Mouse (Mus musculus) CH12.LX (cell line): ENCODE data around the gene Pah. TPM values are rescaled to one million over a fixed set of nuclear protein-coding genes. Genes with fewer than 3 reads are reported as not detected.

Experiments
- DNase-seq: peaks from one replicate; pipeline ENCODE4 v3.0.0-alpha.2; 2013; ENCODE audit errors: extremely low read depth
- H3K27ac ChIP-seq: 2 replicates; pipeline ENCODE4 v1.5.1; 2012; ENCODE audit warnings: low read depth, mild to moderate bottlenecking, control low read depth, moderate library complexity; ENCODE audit not compliant: insufficient read depth
- H3K27me3 ChIP-seq: replicated peaks from 2 replicates; pipeline ENCODE3; 2012; ENCODE audit warnings: inconsistent platforms
- H3K36me3 ChIP-seq, 2 experiments: replicated peaks in 1 of 2; 2 replicates each; pipeline versions ENCODE3 to v1.6.1; 2012; ENCODE audit warnings: inconsistent platforms in 1 of 2, low read length in 1 of 2, mild to moderate bottlenecking in 1 of 2, mixed read lengths in 1 of 2, moderate library complexity in 1 of 2; ENCODE audit not compliant: control insufficient read depth in 1 of 2, insufficient read depth in 1 of 2
- H3K4me1 ChIP-seq, 2 experiments: 2 replicates each; pipeline ENCODE4 v1.6.1; 2012; ENCODE audit warnings: inconsistent platforms in 1 of 2, moderate library complexity in 1 of 2; ENCODE audit not compliant: insufficient read depth in 2 of 2, control insufficient read depth in 1 of 2
- H3K4me2 ChIP-seq: 2 replicates; pipeline ENCODE4 v1.6.1; 2012; ENCODE audit warnings: low read depth, mild to moderate bottlenecking, control low read depth; ENCODE audit not compliant: poor library complexity, insufficient read depth, severe bottlenecking
- H3K4me3 ChIP-seq, 3 experiments: fragments of 150-350 bp in 1 of 3; sonication (generic) in 1 of 3; replicated peaks in 1 of 3; 2 replicates each; pipeline versions ENCODE3 to v1.5.1; 2011 to 2012; ENCODE audit warnings: low read depth in 2 of 3, low read length in 2 of 3, mild to moderate bottlenecking in 2 of 3, moderate library complexity in 2 of 3, control low read depth in 1 of 3, improper control_type of control experiment in 1 of 3, inconsistent platforms in 1 of 3, mixed read lengths in 1 of 3; ENCODE audit not compliant: poor library complexity in 1 of 3
- H3K79me2 ChIP-seq: replicated peaks from 2 replicates; pipeline ENCODE4 v1.6.1; 2012; ENCODE audit warnings: mild to moderate bottlenecking, moderate library complexity; ENCODE audit not compliant: control insufficient read depth, poor library complexity, insufficient read depth, severe bottlenecking; ENCODE audit errors: extremely low read depth
- H3K9ac ChIP-seq: 2 replicates; pipeline ENCODE4 v1.6.1; 2012; ENCODE audit warnings: low read depth, mild to moderate bottlenecking, control low read depth, moderate library complexity; ENCODE audit not compliant: insufficient read depth
- H3K9me3 ChIP-seq: replicated peaks from 2 replicates; pipeline ENCODE3; 2012; ENCODE audit warnings: low read length, inconsistent platforms, mixed read lengths
- CHD1 ChIP-seq: IDR thresholded peaks from 2 replicates; pipeline ENCODE4 v1.6.1; 2012; ENCODE audit warnings: low read depth, low read length, improper control_type of control experiment, inconsistent platforms
- CHD2 ChIP-seq: IDR thresholded peaks from 2 replicates; pipeline ENCODE4 v1.6.1; 2011; ENCODE audit warnings: low read length, improper control_type of control experiment
- CTCF ChIP-seq, 2 experiments: IDR thresholded peaks in 1 of 2; conservative IDR thresholded peaks in 1 of 2; 2 replicates each; pipeline ENCODE4 v1.5.1; 2011 to 2012; ENCODE audit warnings: low read depth in 2 of 2, low read length in 2 of 2, improper control_type of control experiment in 1 of 2, inconsistent platforms in 1 of 2, mild to moderate bottlenecking in 1 of 2, moderate library complexity in 1 of 2
- E2F4 ChIP-seq: IDR thresholded peaks from 2 replicates; pipeline ENCODE4 v1.6.1; 2011; ENCODE audit warnings: low read depth, low read length, improper control_type of control experiment; ENCODE audit not compliant: insufficient replicate concordance
- ELF1 ChIP-seq: IDR thresholded peaks from 2 replicates; pipeline ENCODE4 v1.6.1; 2014; ENCODE audit warnings: low read depth, mild to moderate bottlenecking, inconsistent platforms, low read length, improper control_type of control experiment
- EP300 ChIP-seq: IDR thresholded peaks from 2 replicates; pipeline ENCODE4 v1.6.1; 2011; ENCODE audit warnings: low read length, improper control_type of control experiment
- ETS1 ChIP-seq: conservative IDR thresholded peaks from 2 replicates; pipeline ENCODE4 v1.6.1; 2012; ENCODE audit warnings: low read depth, mild to moderate bottlenecking, inconsistent platforms, low read length, improper control_type of control experiment, moderate library complexity
- GABPA ChIP-seq: IDR thresholded peaks from 2 replicates; pipeline ENCODE4 v1.6.1; 2012; ENCODE audit warnings: low read depth, low read length, improper control_type of control experiment, inconsistent platforms; ENCODE audit not compliant: insufficient replicate concordance
- HCFC1 ChIP-seq: IDR thresholded peaks from 2 replicates; pipeline ENCODE4 v1.6.1; 2012; ENCODE audit warnings: low read depth, mild to moderate bottlenecking, inconsistent platforms, low read length, improper control_type of control experiment
- IRF4 ChIP-seq: IDR thresholded peaks from 2 replicates; pipeline ENCODE4 v1.6.1; 2014; ENCODE audit warnings: low read depth, mild to moderate bottlenecking, inconsistent platforms, low read length, improper control_type of control experiment
- JUN ChIP-seq: IDR thresholded peaks from 2 replicates; pipeline ENCODE4 v1.6.1; 2011; ENCODE audit warnings: low read depth, mild to moderate bottlenecking, low read length, improper control_type of control experiment, moderate library complexity; ENCODE audit not compliant: insufficient read depth
- JUND ChIP-seq: conservative IDR thresholded peaks from 2 replicates; pipeline ENCODE4 v1.6.1; 2011; ENCODE audit warnings: low read depth, low read length, improper control_type of control experiment
- KAT2A ChIP-seq: IDR thresholded peaks from 2 replicates; pipeline ENCODE4 v1.6.1; 2012; ENCODE audit warnings: low read length, improper control_type of control experiment, inconsistent platforms; ENCODE audit not compliant: insufficient replicate concordance
- MAFK ChIP-seq: IDR thresholded peaks from 2 replicates; pipeline ENCODE4 v1.6.1; 2011; ENCODE audit warnings: low read length, improper control_type of control experiment; ENCODE audit not compliant: insufficient replicate concordance
- MAZ ChIP-seq: IDR thresholded peaks from 2 replicates; pipeline ENCODE4 v1.6.1; 2012; ENCODE audit warnings: low read depth, mild to moderate bottlenecking, inconsistent platforms, low read length, improper control_type of control experiment, moderate library complexity
- MEF2A ChIP-seq: IDR thresholded peaks from 2 replicates; pipeline ENCODE4 v1.6.1; 2014; ENCODE audit warnings: low read depth, mild to moderate bottlenecking, inconsistent platforms, low read length, improper control_type of control experiment, borderline replicate concordance
- MYC ChIP-seq: IDR thresholded peaks from 2 replicates; pipeline ENCODE4 v1.6.1; 2011; ENCODE audit warnings: low read depth, mild to moderate bottlenecking, improper control_type of control experiment, low read length
- NELFE ChIP-seq: IDR thresholded peaks from 2 replicates; pipeline ENCODE4 v1.6.1; 2011; ENCODE audit warnings: low read depth, low read length, improper control_type of control experiment
- NRF1 ChIP-seq: IDR thresholded peaks from 2 replicates; pipeline ENCODE4 v1.6.1; 2014; ENCODE audit warnings: low read depth, mild to moderate bottlenecking, inconsistent platforms, low read length, improper control_type of control experiment, moderate library complexity
- PAX5 ChIP-seq: IDR thresholded peaks from 2 replicates; pipeline ENCODE4 v1.6.1; 2012; ENCODE audit warnings: low read length, inconsistent platforms, mixed read lengths
- POLR2A ChIP-seq: IDR thresholded peaks from 2 replicates; pipeline ENCODE4 v1.6.1; 2011; ENCODE audit warnings: low read depth, mild to moderate bottlenecking, improper control_type of control experiment, low read length
- RAD21 ChIP-seq: IDR thresholded peaks from 2 replicates; pipeline ENCODE4 v1.6.1; 2011; ENCODE audit warnings: low read depth, mild to moderate bottlenecking, low read length, improper control_type of control experiment, moderate library complexity
- RCOR1 ChIP-seq: conservative IDR thresholded peaks from 2 replicates; pipeline ENCODE4 v1.6.1; 2012; ENCODE audit warnings: low read depth, mild to moderate bottlenecking, inconsistent platforms, low read length, improper control_type of control experiment
- SIN3A ChIP-seq: IDR thresholded peaks from 2 replicates; pipeline ENCODE4 v1.6.1; 2012; ENCODE audit warnings: low read length, improper control_type of control experiment, inconsistent platforms
- SMC3 ChIP-seq: IDR thresholded peaks from 2 replicates; pipeline ENCODE4 v1.6.1; 2011; ENCODE audit warnings: low read depth, low read length, improper control_type of control experiment
- TBP ChIP-seq: conservative IDR thresholded peaks from 2 replicates; pipeline ENCODE4 v1.6.1; 2011; ENCODE audit warnings: low read depth, low read length, improper control_type of control experiment
- UBTF ChIP-seq: IDR thresholded peaks from 2 replicates; pipeline ENCODE4 v1.6.1; 2012; ENCODE audit warnings: low read depth, mild to moderate bottlenecking, inconsistent platforms, low read length, improper control_type of control experiment, moderate library complexity
- ZC3H11A ChIP-seq: IDR thresholded peaks from 2 replicates; pipeline ENCODE4 v1.6.1; 2012; ENCODE audit warnings: low read depth, mild to moderate bottlenecking, inconsistent platforms, low read length, improper control_type of control experiment
- ZKSCAN1 ChIP-seq: IDR thresholded peaks from 2 replicates; pipeline ENCODE4 v1.6.1; 2012; ENCODE audit warnings: low read depth, inconsistent platforms, low read length, improper control_type of control experiment, borderline replicate concordance
- ZNF384 ChIP-seq: IDR thresholded peaks from 2 replicates; pipeline ENCODE4 v1.6.1; 2012; ENCODE audit warnings: low read depth, low read length, improper control_type of control experiment, inconsistent platforms
- dilution Hi-C: fragments of 300-500 bp; cut with MboI; formaldehyde crosslinking; loops from 2 replicates; pipeline ENCODE4 v1.14.3; 2020; ENCODE audit warnings: low sequenced_read_pairs; ENCODE audit not compliant: extremely low pct_unique_long_range_greater_than_20kb, extremely low pct_ligation_motif_present
- in situ Hi-C: fragments of 300-500 bp; cut with MboI; formaldehyde crosslinking; loops from 3 replicates; pipeline ENCODE4 v1.14.3; 2019; ENCODE audit warnings: low sequenced_read_pairs, low pct_ligation_motif_present, low pct_unique_long_range_greater_than_20kb, mixed read lengths
- polyA plus RNA-seq: library from polyadenylated mRNA; unstranded; fragments of >175 nt; gene quantifications from 2 replicates; pipeline ENCODE4 v1.2.1, GENCODE M21; 2012; ENCODE audit warnings: low read depth; ENCODE audit not compliant: insufficient read length
- total RNA-seq, 2 experiments: library from RNA; depleted of rRNA; stranded (reverse); fragments of 300-350 nt in 1 of 2; fragments of >200 nt in 1 of 2; gene quantifications; 2 replicates each; pipeline ENCODE4 v1.2.3; 2012 to 2014

The Pah gene
- total and polyA plus RNA-seq, 3 experiments: not detected

- H3K27me3 ChIP-seq: no peaks in the 10 kb centered on the region
- no peaks in the 10 kb centered on the region for H3K36me3 ChIP-seq
- no peak overlapping the region for H3K4me3 ChIP-seq
- no peaks in the 10 kb centered on the region for H3K79me2 ChIP-seq
- no peaks in the 10 kb centered on the region for H3K9me3 ChIP-seq
- DNase-seq: no peak
- H3K4me1 ChIP-seq: no peaks in the 10 kb centered on the region
- no peak overlapping the region for H3K9ac ChIP-seq
- H3K4me2 ChIP-seq: no peak overlapping the region
- no peak overlapping the region for H3K27ac ChIP-seq
- in situ Hi-C loops: no loop called here
- TF ChIP-seq HCFC1: no peak
- TF ChIP-seq, all 38 proteins: peak for 0
- dilution Hi-C loops: no loop called here
Measured at GRCm38 (mm10) chr10:87546299-87547234, 25.0 kb downstream of the Pah start.

- peak; percentile 70 for DNase-seq
- dilution Hi-C loops (no loop called here), in situ Hi-C loops (loop anchor here (25.0 kb wide), 1 partner anchor 760 kb away; no protein-coding TSS in a partner anchor)
- H3K27ac ChIP-seq: no peak overlapping the region
- H3K4me3 ChIP-seq: no peak overlapping the region
- no peaks in the 10 kb centered on the region for H3K9me3 ChIP-seq
- peaks cover 0 to 3% of the 10 kb centered on the region in 2 experiments; a peak in 2 of 4 replicates for H3K4me1 ChIP-seq
- H3K79me2 ChIP-seq: no peaks in the 10 kb centered on the region
- peak overlapping the region; percentile 37; the same call in 1 of the 2 replicates for H3K9ac ChIP-seq
- TF ChIP-seq HCFC1: no peak
- TF ChIP-seq KAT2A: no peak
- no peak for TF ChIP-seq E2F4
- TF ChIP-seq RAD21: peak; percentile 86
- TF ChIP-seq MYC: no peak
- TF ChIP-seq CTCF (conservative IDR thresholded peaks at IDR 0.05 in 1 of 2, IDR thresholded peaks at IDR 0.05 in 1 of 2; ENCODE audit: low read depth in 2 of 2, low read length in 2 of 2): peak; percentile 98 to 99
- no peak for TF ChIP-seq UBTF
- TF ChIP-seq CHD1: no peak
- peak; percentile 53; the same call in 1 of the 2 replicates for TF ChIP-seq ELF1
- no peak for TF ChIP-seq MAZ
- TF ChIP-seq NRF1: no peak
- no peak for TF ChIP-seq PAX5
- TF ChIP-seq ZC3H11A: no peak
- no peak for TF ChIP-seq IRF4
- peak; percentile 78 for TF ChIP-seq SMC3
- TF ChIP-seq ZKSCAN1: no peak
- peak; percentile 52; the same call in 1 of the 2 replicates for TF ChIP-seq NELFE
- TF ChIP-seq ETS1: no peak
- no peak for TF ChIP-seq RCOR1
- no peak for TF ChIP-seq CHD2
- TF ChIP-seq GABPA: no peak
- TF ChIP-seq JUN: no peak
- TF ChIP-seq TBP: no peak
- no peak for TF ChIP-seq EP300
- TF ChIP-seq MAFK: no peak
- TF ChIP-seq SIN3A: no peak
- TF ChIP-seq POLR2A: no peak
- TF ChIP-seq MEF2A: no peak
- no peak for TF ChIP-seq ZNF384
- TF ChIP-seq JUND: no peak
- peak overlapping the region; percentile 72 for H3K4me2 ChIP-seq
- H3K36me3 ChIP-seq: no peaks in the 10 kb centered on the region
- no peaks in the 10 kb centered on the region for H3K27me3 ChIP-seq
Measured at GRCm38 (mm10) chr10:87552726-87553125, 31.1 kb downstream of the Pah start.
